ENCODE assay signal across 25 mouse cellular contexts in genomic region chr10:86763672-86764071, GRCm38 (mm10). TPM values are rescaled to one million over a fixed set of nuclear protein-coding genes. Genes with fewer than 3 reads are reported as not detected.
DNase-seq lines count a peak whose midpoint lies in the region; ATAC-seq and TF ChIP-seq lines count a peak whose summit lies in the region.
"Had no signal": no experiment of that assay in that cellular context is flagged by ENCODE, and none has a peak within 500 bp of the region (broad histone marks: within the 10 kb centered on the region; RNA-seq: fewer than 3 reads in every experiment).

TSS of gene Gm49358 (plus strand) at chr10:86763972.

- no peak for TF ChIP-seq CTCF in left cerebral cortex, adult 2 months (IDR thresholded peaks at IDR 0.05)
- no peak for TF ChIP-seq CTCF in lung, postnatal 0 days (IDR thresholded peaks at IDR 0.05)

- no peaks in the 10 kb centered on the region; the same call in 1 of the 2 replicates for H3K27me3 ChIP-seq in heart, embryonic 10.5 days (ENCODE audit: insufficient read depth, poor library complexity, severe bottlenecking)
- no peaks in the 10 kb centered on the region for H3K27me3 ChIP-seq in lung, postnatal 0 days (replicated peaks; ENCODE audit: insufficient read depth, low read length)
- no peaks in the 10 kb centered on the region for H3K27me3 ChIP-seq in midbrain, embryonic 10.5 days (ENCODE audit: low read depth, poor library complexity, severe bottlenecking)
- H3K27me3 ChIP-seq: embryonic facial prominence, embryonic 13.5 days; limb, embryonic 15.5 days; Patski had no signal

- WGBS in heart, embryonic 10.5 days = 88% methylated on average over 5 of the region's 5 CpGs
- WGBS in lung, postnatal 0 days = 82% methylated on average over 5 of the region's 5 CpGs
- 93% methylated on average over 5 of the region's 5 CpGs for WGBS in midbrain, embryonic 10.5 days

- no peak within 1 kb of the TSS for H3K4me2 ChIP-seq in lung, postnatal 0 days (replicated peaks; ENCODE audit: low read depth, low read length)
- H3K4me2 ChIP-seq: embryonic facial prominence, embryonic 13.5 days; limb, embryonic 15.5 days had no signal

- no peak for ATAC-seq in lung, postnatal 0 days
- ATAC-seq: activated CD4-positive, CD25-positive, alpha-beta regulatory T cell, adult 4 months; forebrain, postnatal 0 days; Patski had no signal

- no peak for DNase-seq in heart, adult 18-20 months
- no peak for DNase-seq in heart, embryonic 10.5 days (ENCODE audit: low spot score)
- no peak for DNase-seq in left cerebral cortex, adult 2 months (ENCODE audit: extremely low spot score in 1 of 2, low spot score in 2 of 2)
- DNase-seq in left cerebral cortex, adult 11 months (ENCODE audit: low spot score) = no peak
- DNase-seq in heart, postnatal 36 days = no peak
- DNase-seq in left cerebral cortex, postnatal 25 days (ENCODE audit: low spot score in 2 of 2) = no peak
- no peak for DNase-seq in lung, postnatal 0 days (ENCODE audit: low spot score)
- DNase-seq in midbrain, embryonic 10.5 days (ENCODE audit: low spot score) = no peak
- DNase-seq: cerebellum, adult 11-12 months; forebrain, postnatal 0 days; kidney, adult 8-10 months; kidney, postnatal 25 days; lung, adult 18-20 months; lung, postnatal 36 days; right cerebral cortex, adult 18-20 months; thymus, postnatal 4 days had no signal

- intact Hi-C loops in left cerebral cortex, adult 2 months (cut with DNase I) = no loop called here
- intact Hi-C loops in heart, postnatal 36 days (cut with DNase I) = loop anchor here (10.0 kb wide), 1 partner anchor 211 kb away; no protein-coding TSS in a partner anchor
- intact Hi-C loops in left cerebral cortex, postnatal 25 days (cut with DNase I) = no loop called here

- no peak within 1 kb of the TSS for H3K4me3 ChIP-seq in heart, embryonic 10.5 days
- no peak within 1 kb of the TSS for H3K4me3 ChIP-seq in left cerebral cortex, adult 2 months
- H3K4me3 ChIP-seq in lung, postnatal 0 days (ENCODE audit: low read depth, low read length) = no peak within 1 kb of the TSS
- no peak within 1 kb of the TSS for H3K4me3 ChIP-seq in midbrain, embryonic 10.5 days
- H3K4me3 ChIP-seq: embryonic facial prominence, embryonic 13.5 days; hindbrain, embryonic 10.5 days; limb, embryonic 15.5 days had no signal

- no peak within 1 kb of the TSS for H3K9ac ChIP-seq in lung, postnatal 0 days (replicated peaks; ENCODE audit: low read depth)
- H3K9ac ChIP-seq: embryonic facial prominence, embryonic 13.5 days; forebrain, postnatal 0 days; limb, embryonic 15.5 days had no signal

- no peaks in the 10 kb centered on the region for H3K36me3 ChIP-seq in heart, embryonic 10.5 days
- H3K36me3 ChIP-seq in lung, postnatal 0 days (ENCODE audit: insufficient read depth, low read length) = no peaks in the 10 kb centered on the region
- H3K36me3 ChIP-seq in midbrain, embryonic 10.5 days = no peaks in the 10 kb centered on the region
- H3K36me3 ChIP-seq: embryonic facial prominence, embryonic 13.5 days; hindbrain, embryonic 10.5 days; limb, embryonic 15.5 days had no signal

- H3K4me1 ChIP-seq in heart, embryonic 10.5 days = peaks cover 6% of the 10 kb centered on the region; the same call in 1 of the 2 replicates
- H3K4me1 ChIP-seq in lung, postnatal 0 days (ENCODE audit: insufficient read depth, low read depth, low read length) = no peaks in the 10 kb centered on the region
- H3K4me1 ChIP-seq in midbrain, embryonic 10.5 days = 0 out of 2 replicates have a peak, but pooled peaks cover 3% of the 10 kb centered on the region
- H3K4me1 ChIP-seq: hindbrain, embryonic 10.5 days had no signal

- H3K9me3 ChIP-seq in heart, embryonic 10.5 days = no peaks in the 10 kb centered on the region
- no peaks in the 10 kb centered on the region for H3K9me3 ChIP-seq in lung, postnatal 0 days (ENCODE audit: low read length)
- H3K9me3 ChIP-seq in midbrain, embryonic 10.5 days (replicated peaks) = no peaks in the 10 kb centered on the region
- H3K9me3 ChIP-seq: embryonic facial prominence, embryonic 13.5 days; hindbrain, embryonic 10.5 days; limb, embryonic 15.5 days had no signal

- no peak for TF ChIP-seq EP300 in lung, postnatal 0 days (IDR thresholded peaks at IDR 0.05)

- no peak within 1 kb of the TSS for H3K27ac ChIP-seq in heart, embryonic 10.5 days
- H3K27ac ChIP-seq in left cerebral cortex, adult 2 months = no peak within 1 kb of the TSS
- no peak within 1 kb of the TSS for H3K27ac ChIP-seq in lung, postnatal 0 days (ENCODE audit: low read length)
- H3K27ac ChIP-seq in midbrain, embryonic 10.5 days (replicated peaks) = no peak within 1 kb of the TSS
- H3K27ac ChIP-seq: embryonic facial prominence, embryonic 13.5 days; hindbrain, embryonic 10.5 days; limb, embryonic 15.5 days had no signal

RNA-seq across cellular contexts. Expression of gene Gm49358, which starts in this region (rescaled TPM):
- total RNA-seq in heart, adult 18-20 months (2021) = 10 to 100 TPM; 13.3 to 16.2 TPM
- not detected in 2 replicates for polyA plus RNA-seq in heart, embryonic 10.5 days (2016; fragmentation: Nextera tagmentation; extraction: Ambion mirVana)
- total RNA-seq in left cerebral cortex, adult 2 months (2021) = 10 to 100 TPM; 19.1 to 24.5 TPM
- total RNA-seq in heart, postnatal 36 days (2021) = 10 to 100 TPM; 10.3 to 14.5 TPM
- 10 to 100 TPM; 21.2 to 29.7 TPM for total RNA-seq in left cerebral cortex, postnatal 25 days (2021)
- polyA plus RNA-seq in lung, postnatal 0 days (2015; fragmentation: Nextera tagmentation; extraction: Ambion mirVana) = not detected in 2 replicates
- not detected in 2 replicates for polyA plus RNA-seq in midbrain, embryonic 10.5 days (2016; fragmentation: Nextera tagmentation; extraction: Ambion mirVana)
- polyA plus RNA-seq: activated CD4-positive, CD25-positive, alpha-beta regulatory T cell, adult 4 months; cortical plate, adult 2 months; embryonic facial prominence, embryonic 13.5 days; forebrain, postnatal 0 days; gonadal fat pad, adult 2 months; hindbrain, embryonic 10.5 days; limb, embryonic 15.5 days; neural tube, embryonic 11.5 days; small intestine, adult 2 months had no signal
